Mouse (Mus musculus): ENCODE measurements around the gene Gngt1. TPM values are rescaled to one million over a fixed set of nuclear protein-coding genes. Genes with fewer than 3 reads are reported as not detected.

The Gngt1 gene
- polyA plus RNA-seq (2015; fragmentation: Nextera tagmentation; extraction: Ambion mirVana) = 0.13 and 0.17 TPM in 2 replicates

GRCm38 (mm10) chr6:3993492-3993891, at the start of gene Gngt1:
TSS of gene Gngt1 (plus strand) at chr6:3993792.
- no peak for DNase-seq (ENCODE audit: low spot score)
- no peak within 1 kb of the TSS for H3K9ac ChIP-seq (ENCODE audit: low read length)
- no peaks in the 10 kb centered on the region for H3K4me1 ChIP-seq (replicated peaks; ENCODE audit: control insufficient read depth, insufficient read depth)
- ATAC-seq (ENCODE audit: low FRiP score, low TSS enrichment) = no peak
- WGBS = 68% methylated on average over 6 of the region's 6 CpGs
- no peak within 1 kb of the TSS for H3K4me3 ChIP-seq (ENCODE audit: low read depth, low read length)
- no peak within 1 kb of the TSS for H3K4me2 ChIP-seq (replicated peaks; ENCODE audit: low read depth)
- no peak for TF ChIP-seq EP300 (optimal IDR thresholded peaks at IDR 0.05)
- TF ChIP-seq CTCF (IDR thresholded peaks at IDR 0.05; ENCODE audit: low read depth) = no peak
- H3K36me3 ChIP-seq (ENCODE audit: control insufficient read depth, insufficient read depth, low read length) = no peaks in the 10 kb centered on the region
- H3K27me3 ChIP-seq (ENCODE audit: control insufficient read depth, insufficient read depth, low read length) = no peaks in the 10 kb centered on the region
- no peaks in the 10 kb centered on the region for H3K9me3 ChIP-seq (ENCODE audit: control insufficient read depth, low read length)
- H3K27ac ChIP-seq (replicated peaks) = no peak within 1 kb of the TSS

- ATAC-seq (ENCODE audit: low FRiP score, low TSS enrichment) (no peak), DNase-seq (ENCODE audit: low spot score) (no peak)
- Histone ChIP-seq H3K4me1 (replicated peaks; ENCODE audit: control insufficient read depth, insufficient read depth) (no peaks in the 10 kb centered on the region), H3K9ac (ENCODE audit: low read length) (no peak overlapping the region), H3K36me3 (ENCODE audit: control insufficient read depth, insufficient read depth, low read length) (no peaks in the 10 kb centered on the region), H3K4me2 (replicated peaks; ENCODE audit: low read depth) (no peak overlapping the region), H3K27me3 (ENCODE audit: control insufficient read depth, insufficient read depth, low read length) (no peaks in the 10 kb centered on the region), H3K4me3 (ENCODE audit: low read depth, low read length) (no peak overlapping the region), H3K27ac (replicated peaks) (no peak overlapping the region), H3K9me3 (ENCODE audit: control insufficient read depth, low read length) (no peaks in the 10 kb centered on the region)
- 50% methylated on average over 4 of the region's 4 CpGs for WGBS
- TF ChIP-seq EP300 (optimal IDR thresholded peaks at IDR 0.05) = no peak
Measured at GRCm38 (mm10) chr6:3954969-3955368, 38.6 kb upstream of the Gngt1 start.

GRCm38 (mm10) chr6:3967676-3968626, 25.6 kb upstream of the Gngt1 start:
- ATAC-seq (ENCODE audit: low FRiP score, low TSS enrichment) = no peak
- no peaks in the 10 kb centered on the region for H3K4me1 ChIP-seq (replicated peaks; ENCODE audit: control insufficient read depth, insufficient read depth)

GRCm38 (mm10) chr6:3973679-3974078, 19.9 kb upstream of the Gngt1 start:
- no peaks in the 10 kb centered on the region for H3K36me3 ChIP-seq (ENCODE audit: control insufficient read depth, insufficient read depth, low read length)
- no peak for DNase-seq (ENCODE audit: low spot score)
- H3K27me3 ChIP-seq (ENCODE audit: control insufficient read depth, insufficient read depth, low read length) = no peaks in the 10 kb centered on the region
- WGBS = 59% methylated on average over 1 of the region's 1 CpGs
- TF ChIP-seq EP300 (optimal IDR thresholded peaks at IDR 0.05) (no peak), CTCF (IDR thresholded peaks at IDR 0.05; ENCODE audit: low read depth) (no peak)
- H3K4me2 ChIP-seq (replicated peaks; ENCODE audit: low read depth) = no peak overlapping the region
- H3K4me3 ChIP-seq (ENCODE audit: low read depth, low read length) = no peak overlapping the region
- no peak overlapping the region for H3K9ac ChIP-seq (ENCODE audit: low read length)
- no peaks in the 10 kb centered on the region for H3K9me3 ChIP-seq (ENCODE audit: control insufficient read depth, low read length)
- no peak for ATAC-seq (ENCODE audit: low FRiP score, low TSS enrichment)
- no peak overlapping the region for H3K27ac ChIP-seq (replicated peaks)
- no peaks in the 10 kb centered on the region for H3K4me1 ChIP-seq (replicated peaks; ENCODE audit: control insufficient read depth, insufficient read depth)

More at GRCm38 (mm10) chr6:3967676-3968626, 25.6 kb upstream of the Gngt1 start:
- Histone ChIP-seq H3K9me3 (ENCODE audit: control insufficient read depth, low read length) (no peaks in the 10 kb centered on the region), H3K4me3 (ENCODE audit: low read depth, low read length) (peak overlapping the region; percentile 32), H3K27ac (replicated peaks) (0 out of 2 replicates have a peak overlapping the region, but pooled peaks have one; percentile 2), H3K36me3 (ENCODE audit: control insufficient read depth, insufficient read depth, low read length) (no peaks in the 10 kb centered on the region), H3K27me3 (ENCODE audit: control insufficient read depth, insufficient read depth, low read length) (no peaks in the 10 kb centered on the region), H3K9ac (ENCODE audit: low read length) (0 out of 2 replicates have a peak overlapping the region, but pooled peaks have one; percentile 13), H3K4me2 (replicated peaks; ENCODE audit: low read depth) (peak overlapping the region; percentile 44)
- TF ChIP-seq CTCF (IDR thresholded peaks at IDR 0.05; ENCODE audit: low read depth) (no peak), EP300 (optimal IDR thresholded peaks at IDR 0.05) (no peak)
- 28% methylated on average over 31 of the region's 31 CpGs for WGBS
- DNase-seq (ENCODE audit: low spot score) = peak; percentile 18

GRCm38 (mm10) chr6:3982661-3983284, 10.8 kb upstream of the Gngt1 start:
- no peaks in the 10 kb centered on the region for H3K36me3 ChIP-seq (ENCODE audit: control insufficient read depth, insufficient read depth, low read length)
- WGBS = 76% methylated on average over 5 of the region's 5 CpGs
- DNase-seq (ENCODE audit: low spot score) = no peak
- H3K9me3 ChIP-seq (ENCODE audit: control insufficient read depth, low read length) = no peaks in the 10 kb centered on the region
- ATAC-seq (ENCODE audit: low FRiP score, low TSS enrichment) = no peak
- H3K4me2 ChIP-seq (replicated peaks; ENCODE audit: low read depth) = no peak overlapping the region
- no peaks in the 10 kb centered on the region for H3K27me3 ChIP-seq (ENCODE audit: control insufficient read depth, insufficient read depth, low read length)
- TF ChIP-seq EP300 (optimal IDR thresholded peaks at IDR 0.05) = no peak
- TF ChIP-seq CTCF (IDR thresholded peaks at IDR 0.05; ENCODE audit: low read depth) = no peak
- no peaks in the 10 kb centered on the region for H3K4me1 ChIP-seq (replicated peaks; ENCODE audit: control insufficient read depth, insufficient read depth)
- H3K27ac ChIP-seq (replicated peaks) = no peak overlapping the region
- no peak overlapping the region for H3K4me3 ChIP-seq (ENCODE audit: low read depth, low read length)
- no peak overlapping the region for H3K9ac ChIP-seq (ENCODE audit: low read length)
